Mouse (Mus musculus) forebrain, embryonic 16.5 days (tissue): ENCODE measurements at regions not wholly inside any gene's neighbourhood (a gene's known extent, or its start where the extent isn't known, plus 50 kb on each side); places are given as distances from the start of the nearest gene placed in this dataset.

ENCODE experiments used
- ATAC-seq: fragments of 200-750 bp; cut with Nextera tagmentation; 2 replicates; pipeline ENCODE4 v1.8.0; 2017; ENCODE audit warnings: mild to moderate bottlenecking, moderate library complexity
- H3K27ac ChIP-seq: fragments of 300-500 bp; sonication (generic); 2 replicates; pipeline ENCODE4 v1.5.1; 2014; ENCODE audit warnings: low read length, control low read depth
- H3K27me3 ChIP-seq: fragments of 300-500 bp; sonication (generic); replicated peaks from 2 replicates; pipeline ENCODE4 v1.6.1; 2014; ENCODE audit warnings: low read length; ENCODE audit not compliant: control insufficient read depth, insufficient read depth
- H3K36me3 ChIP-seq: fragments of 300-500 bp; sonication (generic); 2 replicates; pipeline ENCODE4 v1.6.1; 2014; ENCODE audit not compliant: control insufficient read depth, insufficient read depth
- H3K4me1 ChIP-seq: fragments of 300-500 bp; sonication (generic); replicated peaks from 2 replicates; pipeline ENCODE4 v1.6.1; 2014; ENCODE audit warnings: low read length; ENCODE audit not compliant: control insufficient read depth, insufficient read depth
- H3K4me2 ChIP-seq: fragments of 300-500 bp; sonication (generic); 2 replicates; pipeline ENCODE4 v1.6.1; 2014; ENCODE audit warnings: mild to moderate bottlenecking, low read length, control low read depth
- H3K4me3 ChIP-seq: fragments of 300-500 bp; sonication (generic); replicated peaks from 2 replicates; pipeline ENCODE4 v1.5.1; 2014; ENCODE audit warnings: mild to moderate bottlenecking, low read length, control low read depth
- H3K9ac ChIP-seq: fragments of 300-500 bp; sonication (generic); replicated peaks from 2 replicates; pipeline ENCODE4 v1.6.1; 2014; ENCODE audit warnings: low read depth, low read length, control low read depth
- H3K9me3 ChIP-seq: fragments of 300-500 bp; sonication (generic); 2 replicates; pipeline ENCODE4 v1.6.1; 2016; ENCODE audit warnings: low read length; ENCODE audit not compliant: control insufficient read depth
- WGBS: fragments of 180-500 bp; shearing (Covaris S2); extraction: QIAGEN DNeasy Blood & Tissue Kit; methylation state at CpG from one replicate; pipeline ENCODE4 v1.1.7; 2014; 5-methylcytosine and 5-hydroxymethylcytosine counted together

- 36% methylated on average over 12 of the region's 12 CpGs for WGBS
- H3K4me2 ChIP-seq: no peak overlapping the region
- no peak overlapping the region for H3K27ac ChIP-seq
- no peaks in the 10 kb centered on the region for H3K9me3 ChIP-seq
- no peaks in the 10 kb centered on the region for H3K27me3 ChIP-seq
- ATAC-seq: no peak
- no peaks in the 10 kb centered on the region for H3K36me3 ChIP-seq
- H3K9ac ChIP-seq: no peak overlapping the region
- H3K4me1 ChIP-seq: no peaks in the 10 kb centered on the region
- H3K4me3 ChIP-seq: no peak overlapping the region
These were observed 83.1 kb upstream of the Tbx3 start for GRCm38 (mm10) chr5:119587239-119587811.

GRCm38 (mm10) chr5:119588340-119589272, 81.9 kb upstream of the Tbx3 start:
- Histone ChIP-seq H3K9me3 (no peaks in the 10 kb centered on the region), H3K4me1 (no peaks in the 10 kb centered on the region), H3K36me3 (no peaks in the 10 kb centered on the region), H3K27me3 (no peaks in the 10 kb centered on the region), H3K27ac (no peak overlapping the region), H3K4me3 (no peak overlapping the region), H3K4me2 (no peak overlapping the region), H3K9ac (no peak overlapping the region)
- 33% methylated on average over 9 of the region's 9 CpGs for WGBS
- ATAC-seq: no peak

GRCm38 (mm10) chr5:119591271-119591670, 79.2 kb upstream of the Tbx3 start:
- H3K4me1 ChIP-seq: no peaks in the 10 kb centered on the region
- no peak overlapping the region for H3K4me2 ChIP-seq
- no peaks in the 10 kb centered on the region for H3K27me3 ChIP-seq
- no peak for ATAC-seq
- no peak overlapping the region for H3K4me3 ChIP-seq
- no peak overlapping the region for H3K9ac ChIP-seq
- 91% methylated on average over 5 of the region's 5 CpGs for WGBS
- H3K36me3 ChIP-seq: no peaks in the 10 kb centered on the region
- H3K27ac ChIP-seq: no peak overlapping the region
- no peaks in the 10 kb centered on the region for H3K9me3 ChIP-seq

- no peak overlapping the region for H3K9ac ChIP-seq
- no peak overlapping the region for H3K27ac ChIP-seq
- H3K27me3 ChIP-seq: no peaks in the 10 kb centered on the region
- no peak overlapping the region for H3K4me2 ChIP-seq
- no peak for ATAC-seq
- H3K4me1 ChIP-seq: no peaks in the 10 kb centered on the region
- 87% methylated on average over 10 of the region's 10 CpGs for WGBS
- H3K9me3 ChIP-seq: no peaks in the 10 kb centered on the region
- H3K36me3 ChIP-seq: no peaks in the 10 kb centered on the region
- H3K4me3 ChIP-seq: no peak overlapping the region
These were observed 77.6 kb upstream of the Tbx3 start for GRCm38 (mm10) chr5:119592891-119593290.

GRCm38 (mm10) chr5:119594541-119594940, 75.9 kb upstream of the Tbx3 start:
- WGBS: 82% methylated on average over 8 of the region's 8 CpGs
- H3K27ac ChIP-seq: no peak overlapping the region
- no peak for ATAC-seq

GRCm38 (mm10) chr5:119596295-119596993, 74.0 kb upstream of the Tbx3 start:
- no peak overlapping the region for H3K27ac ChIP-seq
- H3K4me3 ChIP-seq: no peak overlapping the region
- no peaks in the 10 kb centered on the region for H3K9me3 ChIP-seq
- no peaks in the 10 kb centered on the region for H3K27me3 ChIP-seq
- ATAC-seq: no peak
- H3K4me1 ChIP-seq: no peaks in the 10 kb centered on the region
- H3K9ac ChIP-seq: no peak overlapping the region
- no peaks in the 10 kb centered on the region for H3K36me3 ChIP-seq
- WGBS: 89% methylated on average over 19 of the region's 19 CpGs
- H3K4me2 ChIP-seq: no peak overlapping the region

More at GRCm38 (mm10) chr5:119594541-119594940, 75.9 kb upstream of the Tbx3 start:
- H3K9me3 ChIP-seq: no peaks in the 10 kb centered on the region
- H3K36me3 ChIP-seq: no peaks in the 10 kb centered on the region
- H3K4me1 ChIP-seq: no peaks in the 10 kb centered on the region
- no peak overlapping the region for H3K4me3 ChIP-seq
- no peaks in the 10 kb centered on the region for H3K27me3 ChIP-seq
- H3K4me2 ChIP-seq: no peak overlapping the region
- H3K9ac ChIP-seq: no peak overlapping the region

GRCm38 (mm10) chr5:119596994-119597391, 73.5 kb upstream of the Tbx3 start:
- Histone ChIP-seq H3K27me3 (no peaks in the 10 kb centered on the region), H3K27ac (no peak overlapping the region), H3K9me3 (no peaks in the 10 kb centered on the region), H3K4me2 (no peak overlapping the region), H3K4me1 (no peaks in the 10 kb centered on the region), H3K36me3 (no peaks in the 10 kb centered on the region), H3K9ac (no peak overlapping the region), H3K4me3 (no peak overlapping the region)
- 88% methylated on average over 8 of the region's 8 CpGs for WGBS
- no peak for ATAC-seq

- Histone ChIP-seq H3K27me3 (no peaks in the 10 kb centered on the region), H3K9me3 (no peaks in the 10 kb centered on the region), H3K4me2 (no peak overlapping the region), H3K9ac (no peak overlapping the region), H3K36me3 (no peaks in the 10 kb centered on the region), H3K4me3 (no peak overlapping the region), H3K4me1 (no peaks in the 10 kb centered on the region), H3K27ac (no peak overlapping the region)
- no peak for ATAC-seq
- WGBS: 98% methylated on average over 3 of the region's 3 CpGs
These were observed 72.9 kb upstream of the Tbx3 start for GRCm38 (mm10) chr5:119597530-119597929.

- Histone ChIP-seq H3K27me3 (no peaks in the 10 kb centered on the region), H3K4me3 (no peak overlapping the region), H3K36me3 (no peaks in the 10 kb centered on the region), H3K27ac (no peak overlapping the region), H3K9ac (no peak overlapping the region), H3K4me1 (no peaks in the 10 kb centered on the region), H3K9me3 (no peaks in the 10 kb centered on the region), H3K4me2 (no peak overlapping the region)
- no peak for ATAC-seq
- 46% methylated on average over 10 of the region's 10 CpGs for WGBS
These were observed 72.3 kb upstream of the Tbx3 start for GRCm38 (mm10) chr5:119598166-119598565.
